Mouse (Mus musculus) hindbrain, embryonic 13.5 days (tissue): ENCODE measurements around the gene Mdfi. TPM values are rescaled to one million over a fixed set of nuclear protein-coding genes. Genes with fewer than 3 reads are reported as not detected.

ENCODE experiments used
- ATAC-seq: fragments of 200-750 bp; cut with Nextera tagmentation; 2 replicates; pipeline ENCODE4 v1.8.0; 2017; ENCODE audit warnings: moderate TSS enrichment; ENCODE audit not compliant: low FRiP score
- H3K27ac ChIP-seq: fragments of 300-500 bp; sonication (generic); 2 replicates; pipeline ENCODE4 v1.5.1; 2015; ENCODE audit warnings: inconsistent platforms, mild to moderate bottlenecking, moderate library complexity
- H3K27me3 ChIP-seq: fragments of 300-500 bp; sonication (generic); 2 replicates; pipeline ENCODE4 v1.6.1; 2015; ENCODE audit warnings: mild to moderate bottlenecking, inconsistent platforms
- H3K36me3 ChIP-seq: fragments of 300-500 bp; sonication (generic); 2 replicates; pipeline ENCODE4 v1.6.1; 2015; ENCODE audit warnings: mild to moderate bottlenecking, inconsistent platforms
- H3K4me1 ChIP-seq: fragments of 300-500 bp; sonication (generic); replicated peaks from 2 replicates; pipeline ENCODE4 v1.6.1; 2015; ENCODE audit warnings: inconsistent platforms
- H3K4me2 ChIP-seq: fragments of 300-500 bp; sonication (generic); 2 replicates; pipeline ENCODE4 v1.6.1; 2015; ENCODE audit warnings: inconsistent platforms, mild to moderate bottlenecking, moderate library complexity
- H3K4me3 ChIP-seq: fragments of 300-500 bp; sonication (generic); 2 replicates; pipeline ENCODE4 v1.5.1; 2015; ENCODE audit warnings: mild to moderate bottlenecking, inconsistent platforms
- H3K9ac ChIP-seq: fragments of 300-500 bp; sonication (generic); 2 replicates; pipeline ENCODE4 v1.6.1; 2015; ENCODE audit warnings: mild to moderate bottlenecking, inconsistent platforms
- H3K9me3 ChIP-seq: fragments of 300-500 bp; sonication (generic); 2 replicates; pipeline ENCODE4 v1.6.1; 2016; ENCODE audit warnings: inconsistent platforms
- WGBS: fragments of 180-500 bp; shearing (Covaris S2); methylation state at CpG from one replicate; pipeline ENCODE4 v1.1.7; 2015; 5-methylcytosine and 5-hydroxymethylcytosine counted together
- polyA plus RNA-seq: library from polyadenylated mRNA; unstranded; fragments of >200 nt; fragmentation: Nextera tagmentation; extraction: Ambion mirVana; gene quantifications from 2 replicates; pipeline ENCODE4 v1.2.1, GENCODE M21; 2015

Mdfi gene
- polyA plus RNA-seq: 2.9 and 3.7 TPM in 2 replicates

- Histone ChIP-seq H3K27ac (no peak within 1 kb of the TSS), H3K27me3 (peaks cover 83% of the 10 kb centered on the region), H3K4me1 (peaks cover 38% of the 10 kb centered on the region), H3K36me3 (no peaks in the 10 kb centered on the region), H3K9me3 (no peaks in the 10 kb centered on the region), H3K4me2 (peak within 1 kb of the TSS; percentile 88), H3K9ac (peak within 1 kb of the TSS; percentile 72; the same call in 1 of the 2 replicates), H3K4me3 (peak within 1 kb of the TSS; percentile 53)
- ATAC-seq: no peak
- 4% methylated on average over 18 of the region's 18 CpGs for WGBS
These were observed at the start of gene Mdfi for GRCm38 (mm10) chr17:47834482-47834767. TSS of gene Mdfi (minus strand) at chr17:47834691.

- WGBS: 91% methylated on average over 5 of the region's 5 CpGs
- no peaks in the 10 kb centered on the region for H3K9me3 ChIP-seq
- peaks cover 44% of the 10 kb centered on the region for H3K4me1 ChIP-seq
These were observed 48.6 kb upstream of the Mdfi start for GRCm38 (mm10) chr17:47883099-47883498.

GRCm38 (mm10) chr17:47881330-47881729 is 46.8 kb upstream of the Mdfi start:
- ATAC-seq: no peak
- Histone ChIP-seq H3K9me3 (no peaks in the 10 kb centered on the region), H3K9ac (no peak overlapping the region), H3K27me3 (peaks cover 40% of the 10 kb centered on the region), H3K36me3 (no peaks in the 10 kb centered on the region), H3K4me2 (no peak overlapping the region), H3K4me1 (peaks cover 45% of the 10 kb centered on the region), H3K27ac (no peak overlapping the region), H3K4me3 (no peak overlapping the region)
- 58% methylated on average over 13 of the region's 13 CpGs for WGBS

More at GRCm38 (mm10) chr17:47883099-47883498, 48.6 kb upstream of the Mdfi start:
- no peak overlapping the region for H3K9ac ChIP-seq
- H3K36me3 ChIP-seq: no peaks in the 10 kb centered on the region
- peaks cover 40% of the 10 kb centered on the region for H3K27me3 ChIP-seq
- no peak for ATAC-seq
- H3K4me2 ChIP-seq: no peak overlapping the region
- H3K4me3 ChIP-seq: no peak overlapping the region
- no peak overlapping the region for H3K27ac ChIP-seq

- Histone ChIP-seq H3K4me2 (peak overlapping the region; percentile 64), H3K4me1 (peaks cover 62% of the 10 kb centered on the region), H3K9me3 (no peaks in the 10 kb centered on the region), H3K27me3 (peaks cover 52% of the 10 kb centered on the region), H3K27ac (peak overlapping the region; percentile 84), H3K9ac (peak overlapping the region; percentile 71; the same call in 1 of the 2 replicates), H3K4me3 (peak overlapping the region; percentile 39), H3K36me3 (peaks cover 15% of the 10 kb centered on the region)
- WGBS: 14% methylated on average over 3 of the region's 3 CpGs
- ATAC-seq: peak; percentile 17
These were observed 44.7 kb upstream of the Mdfi start for GRCm38 (mm10) chr17:47879207-47879606.

GRCm38 (mm10) chr17:47878378-47879089 is 44.0 kb upstream of the Mdfi start:
- H3K27ac ChIP-seq: peak overlapping the region; percentile 84
- H3K9ac ChIP-seq: peak overlapping the region; percentile 71
- peak overlapping the region; percentile 64 for H3K4me2 ChIP-seq
- H3K9me3 ChIP-seq: no peaks in the 10 kb centered on the region
- peak overlapping the region; percentile 39 for H3K4me3 ChIP-seq
- WGBS: 1% methylated on average over 35 of the region's 35 CpGs
- H3K4me1 ChIP-seq: peaks cover 69% of the 10 kb centered on the region
- ATAC-seq: peak; percentile 62
- H3K36me3 ChIP-seq: peaks cover 15% of the 10 kb centered on the region
- H3K27me3 ChIP-seq: peaks cover 52% of the 10 kb centered on the region

- ATAC-seq: peak; percentile 21
- H3K4me1 ChIP-seq: peaks cover 76% of the 10 kb centered on the region
- H3K4me2 ChIP-seq: peak overlapping the region; percentile 64
- peak overlapping the region; percentile 39 for H3K4me3 ChIP-seq
- H3K36me3 ChIP-seq: peaks cover 15% of the 10 kb centered on the region
- WGBS: 10% methylated on average over 10 of the region's 10 CpGs
- no peaks in the 10 kb centered on the region for H3K9me3 ChIP-seq
- peak overlapping the region; percentile 84 for H3K27ac ChIP-seq
- H3K27me3 ChIP-seq: peaks cover 53% of the 10 kb centered on the region
- peak overlapping the region; percentile 71 for H3K9ac ChIP-seq
These were observed 43.4 kb upstream of the Mdfi start for GRCm38 (mm10) chr17:47877715-47878377.

GRCm38 (mm10) chr17:47876776-47877714 is 42.6 kb upstream of the Mdfi start:
- ATAC-seq: peak; percentile 24; the same call in 1 of the 2 replicates
- 12% methylated on average over 26 of the region's 26 CpGs for WGBS
- Histone ChIP-seq H3K9me3 (no peaks in the 10 kb centered on the region), H3K9ac (peak overlapping the region; percentile 71), H3K36me3 (peaks cover 15% of the 10 kb centered on the region), H3K4me2 (peak overlapping the region; percentile 64), H3K27ac (peak overlapping the region; percentile 84), H3K4me3 (peak overlapping the region; percentile 39), H3K27me3 (peaks cover 48% of the 10 kb centered on the region), H3K4me1 (peaks cover 84% of the 10 kb centered on the region)

- Histone ChIP-seq H3K9me3 (no peaks in the 10 kb centered on the region), H3K27ac (peak overlapping the region; percentile 78), H3K27me3 (peaks cover 53% of the 10 kb centered on the region), H3K4me2 (0 out of 2 replicates have a peak overlapping the region, but pooled peaks have one; percentile 31), H3K36me3 (peaks cover 42% of the 10 kb centered on the region), H3K4me1 (peaks cover 67% of the 10 kb centered on the region), H3K4me3 (no peak overlapping the region), H3K9ac (no peak overlapping the region)
- peak; percentile 19 for ATAC-seq
- 7% methylated on average over 9 of the region's 9 CpGs for WGBS
These were observed 38.9 kb upstream of the Mdfi start for GRCm38 (mm10) chr17:47873341-47873791.

GRCm38 (mm10) chr17:47872311-47873011 is 38.0 kb upstream of the Mdfi start:
- H3K4me1 ChIP-seq: peaks cover 57% of the 10 kb centered on the region
- peaks cover 50% of the 10 kb centered on the region for H3K36me3 ChIP-seq
- 38% methylated on average over 31 of the region's 31 CpGs for WGBS
- H3K9me3 ChIP-seq: no peaks in the 10 kb centered on the region
- peak overlapping the region; percentile 78 for H3K27ac ChIP-seq
- H3K4me3 ChIP-seq: no peak overlapping the region
- H3K9ac ChIP-seq: peak overlapping the region; percentile 30
- peak overlapping the region; percentile 31 for H3K4me2 ChIP-seq
- ATAC-seq: peak; percentile 48
- H3K27me3 ChIP-seq: peaks cover 60% of the 10 kb centered on the region

GRCm38 (mm10) chr17:47869874-47870273 is 35.4 kb upstream of the Mdfi start:
- ATAC-seq: no peak
- Histone ChIP-seq H3K4me3 (no peak overlapping the region), H3K9me3 (no peaks in the 10 kb centered on the region), H3K27ac (no peak overlapping the region), H3K27me3 (peaks cover 58% of the 10 kb centered on the region), H3K4me1 (peaks cover 38% of the 10 kb centered on the region), H3K9ac (no peak overlapping the region), H3K4me2 (no peak overlapping the region), H3K36me3 (peaks cover 42% of the 10 kb centered on the region)
- WGBS: 94% methylated on average over 10 of the region's 10 CpGs

GRCm38 (mm10) chr17:47866037-47866436 is 31.5 kb upstream of the Mdfi start:
- Histone ChIP-seq H3K9ac (no peak overlapping the region), H3K27ac (no peak overlapping the region)

More at GRCm38 (mm10) chr17:47866037-47866436, 31.5 kb upstream of the Mdfi start:
- no peak for ATAC-seq
- Histone ChIP-seq H3K27me3 (peaks cover 43% of the 10 kb centered on the region), H3K4me1 (peaks cover 6% of the 10 kb centered on the region; the same call in 1 of the 2 replicates), H3K4me2 (no peak overlapping the region), H3K9me3 (no peaks in the 10 kb centered on the region), H3K36me3 (peaks cover 33% of the 10 kb centered on the region), H3K4me3 (no peak overlapping the region)
- 73% methylated on average over 10 of the region's 10 CpGs for WGBS
